Mouse (Mus musculus) brain, embryonic 18.5 days (tissue): ENCODE results near the gene Nme6.
A peak's percentile ranks its signal among the peaks of the same experiment; 100 is the strongest.

Experiments used
- DNase-seq: peaks from one replicate; pipeline ENCODE4 v3.0.0-alpha.2; 2012; ENCODE audit warnings: low read depth, low spot score

Gene Nme6

GRCm38 (mm10) chr9:109874797-109875691 is 42.5 kb downstream of the Nme6 start, which contains the start of gene Cdc25a:
TSS of gene Cdc25a (plus strand) at chr9:109875579.
- peak; percentile 98 for DNase-seq

GRCm38 (mm10) chr9:109875695-109876601 is 43.4 kb downstream of the Nme6 start:
- DNase-seq, result no peak

GRCm38 (mm10) chr9:109876756-109877155 is 44.2 kb downstream of the Nme6 start:
- DNase-seq, result no peak

GRCm38 (mm10) chr9:109877666-109878065 is 45.1 kb downstream of the Nme6 start:
- DNase-seq, result no peak

- DNase-seq, result no peak
These were observed 46.8 kb downstream of the Nme6 start for GRCm38 (mm10) chr9:109879305-109879704.

- DNase-seq, result no peak
These were observed 53.7 kb downstream of the Nme6 start for GRCm38 (mm10) chr9:109886259-109886658.

GRCm38 (mm10) chr9:109887321-109887720 is 54.8 kb downstream of the Nme6 start:
- no peak for DNase-seq

GRCm38 (mm10) chr9:109891501-109891900 is 59.0 kb downstream of the Nme6 start:
- DNase-seq, result no peak
